In the genomic region with DNA sequence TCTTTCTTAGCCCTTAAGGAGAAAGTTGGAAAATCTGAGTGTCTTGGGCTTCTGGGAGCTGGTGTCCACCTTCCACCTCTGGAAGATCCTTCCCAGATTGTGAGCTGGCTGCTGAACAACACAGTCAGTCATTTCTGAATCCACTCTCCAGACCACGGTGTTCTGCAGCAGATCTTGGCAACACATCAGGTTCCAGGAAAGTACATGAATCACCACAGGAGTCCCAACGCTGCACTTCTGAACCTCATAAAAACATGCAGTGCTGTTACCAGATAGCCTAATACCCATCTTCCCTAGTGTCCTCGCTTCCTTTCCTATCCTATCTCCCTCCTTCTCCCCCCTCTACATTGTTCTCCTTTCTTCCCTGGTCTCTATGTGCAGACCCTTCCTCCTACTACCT, we compare ENCODE assay signal across 23 mouse cellular contexts.
DNase-seq lines count a peak whose midpoint lies in the region; ATAC-seq lines count a peak whose summit lies in the region.
"Had no signal": no experiment of that assay in that cellular context is flagged by ENCODE, and none has a peak within 500 bp of the region (broad histone marks: within the 10 kb centered on the region; RNA-seq: fewer than 3 reads in every experiment).

No protein-coding gene starts in this region.

- no peak overlapping the region for H3K4me3 ChIP-seq in forebrain, embryonic 11.5 days (ENCODE audit: low read depth, low read length)
- no peak overlapping the region for H3K4me3 ChIP-seq in neural tube, embryonic 15.5 days (replicated peaks)
- H3K4me3 ChIP-seq: forebrain, embryonic 12.5 days; layer of hippocampus, adult 2 months; liver, embryonic 12.5 days had no signal

- H3K9me3 ChIP-seq in forebrain, embryonic 11.5 days (ENCODE audit: control insufficient read depth, low read length) = no peaks in the 10 kb centered on the region
- no peaks in the 10 kb centered on the region for H3K9me3 ChIP-seq in neural tube, embryonic 15.5 days (replicated peaks)
- H3K9me3 ChIP-seq: forebrain, embryonic 12.5 days; liver, embryonic 12.5 days had no signal

- H3K9ac ChIP-seq in forebrain, embryonic 11.5 days (ENCODE audit: low read length) = no peak overlapping the region
- H3K9ac ChIP-seq in neural tube, embryonic 15.5 days (replicated peaks) = no peak overlapping the region
- H3K9ac ChIP-seq: forebrain, embryonic 12.5 days; liver, embryonic 12.5 days; lung, embryonic 14.5 days had no signal

- no peaks in the 10 kb centered on the region for H3K36me3 ChIP-seq in forebrain, embryonic 11.5 days (ENCODE audit: control insufficient read depth, insufficient read depth, low read length)
- H3K36me3 ChIP-seq in neural tube, embryonic 15.5 days = no peaks in the 10 kb centered on the region
- H3K36me3 ChIP-seq: forebrain, embryonic 12.5 days; liver, embryonic 12.5 days had no signal

- no peak overlapping the region for H3K27ac ChIP-seq in forebrain, embryonic 11.5 days (ENCODE audit: low read depth, low read length)
- no peak overlapping the region for H3K27ac ChIP-seq in neural tube, embryonic 15.5 days (replicated peaks)
- H3K27ac ChIP-seq: forebrain, embryonic 12.5 days; hindbrain, postnatal 0 days; layer of hippocampus, adult 2 months; liver, embryonic 12.5 days had no signal

- DNase-seq in adrenal gland, postnatal 14 days = peak; percentile 5
- DNase-seq in adrenal gland, adult 18-20 months (ENCODE audit: low spot score in 2 of 2) = no peak
- peak; percentile 6 for DNase-seq in layer of hippocampus, adult 11-12 months (ENCODE audit: low spot score)
- DNase-seq in layer of hippocampus, adult 8-10 months (ENCODE audit: low spot score in 2 of 2) = no peak
- DNase-seq in 3T3-L1 (ENCODE audit: low read depth, low spot score) = peak; percentile 78
- DNase-seq in gastrocnemius, postnatal 25 days = peak; percentile 75
- no peak for DNase-seq in forebrain, embryonic 11.5 days (ENCODE audit: low spot score)
- DNase-seq: adrenal gland, adult 2 months; B cell, adult 2 months; cerebellum, adult 11-12 months; cerebellum, postnatal 14 days; embryo, embryonic 11 days; heart, postnatal 4 days; kidney, adult 18-20 months; kidney, postnatal 10 days; lung, embryonic 14.5 days; thymus, postnatal 25 days had no signal

- no peaks in the 10 kb centered on the region for H3K27me3 ChIP-seq in forebrain, embryonic 11.5 days (ENCODE audit: control insufficient read depth, insufficient read depth, low read length)
- no peaks in the 10 kb centered on the region for H3K27me3 ChIP-seq in neural tube, embryonic 15.5 days (replicated peaks)
- H3K27me3 ChIP-seq: forebrain, embryonic 12.5 days; liver, embryonic 12.5 days had no signal

- no peaks in the 10 kb centered on the region for H3K4me1 ChIP-seq in forebrain, embryonic 11.5 days (replicated peaks; ENCODE audit: control insufficient read depth, insufficient read depth, low read length)
- no peaks in the 10 kb centered on the region for H3K4me1 ChIP-seq in neural tube, embryonic 15.5 days
- H3K4me1 ChIP-seq: forebrain, embryonic 12.5 days; liver, embryonic 12.5 days had no signal

- H3K4me2 ChIP-seq in forebrain, embryonic 11.5 days (ENCODE audit: low read depth, low read length, severe bottlenecking) = no peak overlapping the region
- H3K4me2 ChIP-seq in neural tube, embryonic 15.5 days = no peak overlapping the region
- H3K4me2 ChIP-seq: forebrain, embryonic 12.5 days; liver, embryonic 12.5 days; lung, embryonic 14.5 days; midbrain, embryonic 11.5 days had no signal

- WGBS in forebrain, embryonic 11.5 days = 93% methylated on average over 3 of the region's 3 CpGs
- 62% methylated on average over 3 of the region's 3 CpGs for WGBS in neural tube, embryonic 15.5 days

- no peak for ATAC-seq in forebrain, embryonic 11.5 days (replicated peaks; ENCODE audit: low FRiP score)
- no peak for ATAC-seq in neural tube, embryonic 15.5 days (ENCODE audit: low FRiP score)
- ATAC-seq: hindbrain, postnatal 0 days; liver, embryonic 12.5 days had no signal

Comparison
In these comparisons a context has a peak if more than half of its experiments do, and no peak if none do; other contexts are left out.
1. DNase-seq: peak in adrenal gland, postnatal 14 days (single experiment), layer of hippocampus, adult 11-12 months (single experiment), 3T3-L1 (single experiment) and gastrocnemius, postnatal 25 days (single experiment); none in adrenal gland, adult 18-20 months (0 of 2), layer of hippocampus, adult 8-10 months (0 of 2) and forebrain, embryonic 11.5 days (single experiment).